Mouse (Mus musculus) heart, adult 2 months (tissue): ENCODE measurements around the gene Prm1. TPM values are rescaled to one million over a fixed set of nuclear protein-coding genes. Genes with fewer than 3 reads are reported as not detected.

ENCODE experiments used
- DNase-seq, 2 experiments: peaks; one replicate each; pipeline ENCODE4 v3.0.0; 2021
- H3K27ac ChIP-seq: fragments of 200-600 bp; 2 replicates; pipeline ENCODE4 v1.8.1; 2022
- H3K27me3 ChIP-seq: fragments of 200-500 bp; 2 replicates; pipeline ENCODE4 v1.6.1; 2012; ENCODE audit warnings: mild to moderate bottlenecking, low read length, inconsistent platforms, mixed read lengths; ENCODE audit not compliant: control insufficient read depth, insufficient read depth
- H3K36me3 ChIP-seq: fragments of 200-500 bp; 2 replicates; pipeline ENCODE4 v1.6.1; 2012; ENCODE audit warnings: low read length, inconsistent platforms; ENCODE audit not compliant: control insufficient read depth, insufficient read depth
- H3K4me1 ChIP-seq: fragments of 200-500 bp; 2 replicates; pipeline ENCODE4 v1.6.1; 2011; ENCODE audit warnings: low read length; ENCODE audit not compliant: control insufficient read depth, insufficient read depth
- H3K4me3 ChIP-seq: fragments of 200-600 bp; 2 replicates; pipeline ENCODE4 v1.8.1; 2022
- H3K79me2 ChIP-seq: fragments of 200-500 bp; replicated peaks from 2 replicates; pipeline ENCODE4 v1.6.1; 2012; ENCODE audit warnings: mild to moderate bottlenecking, inconsistent platforms, low read length, moderate library complexity, mixed read lengths; ENCODE audit not compliant: control insufficient read depth, insufficient read depth
- H3K9ac ChIP-seq: fragments of 200-500 bp; 2 replicates; pipeline ENCODE4 v1.6.1; 2012; ENCODE audit warnings: low read depth, mild to moderate bottlenecking, control low read depth, inconsistent platforms, low read length, mixed read lengths
- CTCF ChIP-seq: fragments of 200-600 bp; IDR thresholded peaks from 2 replicates; pipeline ENCODE4 v1.8.1; 2022; ENCODE audit warnings: antibody characterized with exemption, mild to moderate bottlenecking, moderate library complexity
- EP300 ChIP-seq: fragments of 200-500 bp; IDR thresholded peaks from 2 replicates; pipeline ENCODE4 v1.6.1; 2011; ENCODE audit warnings: low read depth, low read length, control low read depth; ENCODE audit not compliant: insufficient read depth
- POLR2A ChIP-seq: fragments of 200-500 bp; IDR thresholded peaks from 2 replicates; pipeline ENCODE4 v1.6.1; 2011; ENCODE audit warnings: mild to moderate bottlenecking, low read depth, low read length, control low read depth; ENCODE audit not compliant: insufficient read depth
- WGBS: fragments of 180-500 bp; shearing (Covaris S2); methylation state at CpG from one replicate; pipeline ENCODE4 v1.1.7; 2018; 5-methylcytosine and 5-hydroxymethylcytosine counted together
- intact Hi-C: fragments of 180-260 bp; cut with DNase I; formaldehyde crosslinking; loops from one replicate; pipeline ENCODE4 v1.15.1; 2025
- polyA plus RNA-seq: library from polyadenylated mRNA; depleted of rRNA; stranded (reverse); fragments of >200 nt; gene quantifications from 2 replicates; pipeline ENCODE4 v1.2.3, GENCODE M21; 2012
- total RNA-seq, 2 experiments: library from RNA; stranded (reverse); gene quantifications; 2 replicates each; pipeline ENCODE4 v1.2.3; 2021

Prm1 gene
- total and polyA plus RNA-seq, 3 experiments, result 4.7 TPM; not detected in 2

DNA sequence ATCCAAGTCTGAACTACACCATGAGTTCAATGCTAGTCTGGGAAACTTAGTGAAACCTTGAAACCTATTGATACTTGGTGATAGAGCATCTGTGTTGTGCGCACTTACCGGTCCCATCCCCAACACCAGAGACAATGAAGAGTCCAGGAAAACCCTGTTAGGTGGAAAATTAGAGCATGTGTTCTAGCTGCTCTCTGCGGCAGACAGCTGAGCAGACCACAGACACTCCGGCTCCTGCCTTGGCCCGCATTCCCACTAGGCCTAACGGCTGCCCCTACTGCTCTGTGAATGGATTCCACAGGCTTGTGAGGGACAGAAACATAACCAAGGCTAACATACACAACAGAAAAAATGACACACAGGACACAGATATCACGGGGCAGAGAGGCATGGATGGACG is 32.1 kb downstream of the Prm1 start:
- intact Hi-C loops, result no loop called here
- Histone ChIP-seq H3K36me3 (no peaks in the 10 kb centered on the region), H3K4me3 (no peak overlapping the region), H3K27me3 (no peaks in the 10 kb centered on the region), H3K27ac (no peak overlapping the region), H3K4me1 (no peaks in the 10 kb centered on the region; the same call in none of the 2 replicates), H3K79me2 (no peaks in the 10 kb centered on the region), H3K9ac (no peak overlapping the region)
- WGBS, result 84% methylated on average over 8 of the region's 8 CpGs
- DNase-seq, result no peak
- TF ChIP-seq POLR2A (no peak), CTCF (no peak), EP300 (no peak)

DNA sequence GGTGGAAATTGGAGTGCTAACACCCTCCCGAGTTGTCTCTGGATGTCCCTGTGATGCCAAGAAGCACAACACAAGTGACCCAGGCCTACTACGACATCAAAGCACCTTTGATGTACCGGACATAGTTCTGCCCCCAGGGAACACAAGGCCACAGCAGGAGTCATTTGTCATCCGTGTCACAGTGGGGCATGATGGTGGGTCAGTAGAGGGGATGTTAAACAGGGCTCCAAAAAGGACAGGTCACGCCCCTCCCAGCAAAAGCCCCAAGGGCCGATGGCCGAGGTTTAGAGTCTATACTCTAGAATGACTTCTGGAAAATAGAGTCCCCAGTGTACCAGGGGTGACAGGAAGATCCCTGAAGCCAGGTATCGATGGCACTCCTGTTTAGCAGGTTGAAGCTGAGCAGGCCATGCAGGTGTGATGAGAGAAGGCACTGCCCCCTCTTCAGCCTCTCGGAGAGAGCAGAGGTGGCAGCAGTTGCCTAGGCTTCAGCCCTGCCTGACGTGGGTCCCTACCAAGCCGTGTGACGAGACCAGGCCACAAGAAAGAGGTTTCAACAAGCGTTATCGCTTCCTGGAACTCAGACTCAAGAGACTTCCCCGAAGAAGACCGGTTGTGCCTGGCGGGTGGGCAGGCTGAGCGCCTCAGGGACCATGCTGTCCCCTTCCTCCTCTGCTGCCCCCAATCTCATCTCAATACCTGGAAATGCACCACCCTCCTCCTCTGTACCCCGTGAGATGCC is 33.7 kb downstream of the Prm1 start:
- WGBS, result 83% methylated on average over 19 of the region's 19 CpGs
- intact Hi-C loops, result no loop called here
- no peaks in the 10 kb centered on the region for H3K27me3 ChIP-seq
- no peak overlapping the region for H3K27ac ChIP-seq
- no peaks in the 10 kb centered on the region; the same call in 1 of the 2 replicates for H3K4me1 ChIP-seq
- H3K36me3 ChIP-seq, result no peaks in the 10 kb centered on the region
- no peaks in the 10 kb centered on the region for H3K79me2 ChIP-seq
- H3K4me3 ChIP-seq, result no peak overlapping the region
- DNase-seq, result no peak
- no peak overlapping the region for H3K9ac ChIP-seq
- TF ChIP-seq EP300, result no peak
- no peak for TF ChIP-seq POLR2A
- TF ChIP-seq CTCF, result no peak

GRCm38 (mm10) chr16:10770531-10771325 is 34.9 kb downstream of the Prm1 start:
- intact Hi-C loops, result no loop called here
- no peak overlapping the region for H3K4me3 ChIP-seq
- no peaks in the 10 kb centered on the region for H3K36me3 ChIP-seq
- H3K9ac ChIP-seq, result no peak overlapping the region
- no peak overlapping the region for H3K27ac ChIP-seq
- H3K79me2 ChIP-seq, result no peaks in the 10 kb centered on the region
- no peaks in the 10 kb centered on the region for H3K27me3 ChIP-seq
- WGBS, result 42% methylated on average over 4 of the region's 4 CpGs
- no peaks in the 10 kb centered on the region; the same call in 1 of the 2 replicates for H3K4me1 ChIP-seq
- no peak for TF ChIP-seq POLR2A
- 0 out of 2 replicates have a peak, but pooled peaks have one; percentile 12 for TF ChIP-seq CTCF
- no peak for DNase-seq

- no peak for DNase-seq
- Histone ChIP-seq H3K4me1 (no peaks in the 10 kb centered on the region; the same call in 1 of the 2 replicates), H3K27ac (no peak overlapping the region), H3K27me3 (no peaks in the 10 kb centered on the region), H3K79me2 (no peaks in the 10 kb centered on the region), H3K36me3 (no peaks in the 10 kb centered on the region), H3K4me3 (no peak overlapping the region), H3K9ac (no peak overlapping the region)
- intact Hi-C loops, result no loop called here
- no peak for TF ChIP-seq POLR2A
- no peak for TF ChIP-seq EP300
- TF ChIP-seq CTCF, result no peak
- WGBS, result 39% methylated on average over 2 of the region's 2 CpGs
Observed at GRCm38 (mm10) chr16:10769661-10770060, 36.0 kb downstream of the Prm1 start.

DNA sequence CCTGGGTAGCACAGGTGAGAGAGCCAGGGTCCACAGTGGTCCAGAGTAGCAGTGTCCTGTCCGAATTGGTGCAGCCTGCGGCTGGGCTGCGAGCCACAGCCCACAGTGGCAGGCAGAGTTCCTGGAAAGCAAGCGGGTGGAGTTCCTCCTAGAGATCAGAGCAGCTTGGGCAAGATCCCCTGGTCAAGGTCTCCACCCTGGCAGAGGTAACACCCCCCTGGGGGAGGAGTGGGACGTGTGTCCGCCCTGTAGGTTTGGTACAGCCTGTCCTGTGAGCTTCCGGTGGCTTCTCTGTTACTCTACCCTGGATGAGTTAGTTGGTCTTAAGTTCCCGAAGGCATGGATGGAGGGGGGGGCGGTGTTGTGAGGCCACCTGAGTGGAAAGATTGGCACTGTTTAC is 36.8 kb downstream of the Prm1 start:
- Histone ChIP-seq H3K79me2 (no peaks in the 10 kb centered on the region), H3K36me3 (no peaks in the 10 kb centered on the region), H3K27ac (no peak overlapping the region), H3K27me3 (no peaks in the 10 kb centered on the region), H3K4me1 (no peaks in the 10 kb centered on the region; the same call in 1 of the 2 replicates), H3K9ac (no peak overlapping the region), H3K4me3 (no peak overlapping the region)
- intact Hi-C loops, result no loop called here
- 60% methylated on average over 9 of the region's 9 CpGs for WGBS
- no peak for DNase-seq
- no peak for TF ChIP-seq EP300
- no peak for TF ChIP-seq POLR2A
- no peak for TF ChIP-seq CTCF

- H3K4me1 ChIP-seq, result no peaks in the 10 kb centered on the region; the same call in 1 of the 2 replicates
- H3K4me3 ChIP-seq, result no peak overlapping the region
- WGBS, result 34% methylated on average over 4 of the region's 4 CpGs
- no peaks in the 10 kb centered on the region for H3K79me2 ChIP-seq
- no peaks in the 10 kb centered on the region for H3K27me3 ChIP-seq
- H3K27ac ChIP-seq, result no peak overlapping the region
- H3K36me3 ChIP-seq, result no peaks in the 10 kb centered on the region
- no peak overlapping the region for H3K9ac ChIP-seq
- peak; percentile 93 for TF ChIP-seq CTCF
- TF ChIP-seq POLR2A, result no peak
- peak; percentile 61 to 65 for DNase-seq
- intact Hi-C loops, result loop anchor here (1.0 to 2.0 kb wide), 2 partner anchors 102 to 127 kb away; no protein-coding TSS in a partner anchor
Observed at GRCm38 (mm10) chr16:10767158-10767557, 38.5 kb downstream of the Prm1 start.
